Mouse (Mus musculus) T-helper 1 cell (primary cell): Measurements from ENCODE around the gene Atg2b.

Experiments
- in situ Hi-C: fragments of 300-600 bp; cut with MboI, MseI; formaldehyde crosslinking; loops from one replicate; pipeline ENCODE4 v1.15.1; 2025; ENCODE audit warnings: high pct_unique_total_duplicates

The Atg2b gene

GRCm38 (mm10) chr12:105598503-105598902 is 86.5 kb downstream of the Atg2b start:
- in situ Hi-C loops: no loop called here

- in situ Hi-C loops: no loop called here
These were observed 87.9 kb downstream of the Atg2b start for GRCm38 (mm10) chr12:105597135-105597534.

GRCm38 (mm10) chr12:105593471-105593870 is 91.5 kb downstream of the Atg2b start:
- in situ Hi-C loops: no loop called here

GRCm38 (mm10) chr12:105592361-105592761 is 92.7 kb downstream of the Atg2b start:
- in situ Hi-C loops: no loop called here

GRCm38 (mm10) chr12:105590786-105591185 is 94.2 kb downstream of the Atg2b start:
- in situ Hi-C loops: no loop called here

GRCm38 (mm10) chr12:105587526-105587925 is 97.5 kb downstream of the Atg2b start:
- in situ Hi-C loops: no loop called here

GRCm38 (mm10) chr12:105584851-105585250 is 100.2 kb downstream of the Atg2b start:
- in situ Hi-C loops: loop anchor here (5.0 kb wide), 1 partner anchor 88 kb away; no protein-coding TSS in a partner anchor

- in situ Hi-C loops: loop anchor here (5.0 kb wide), 1 partner anchor 86 kb away; no protein-coding TSS in a partner anchor
These were observed 101.5 kb downstream of the Atg2b start for GRCm38 (mm10) chr12:105583484-105583883.

- in situ Hi-C loops: loop anchor here (5.0 kb wide), 1 partner anchor 85 kb away; no protein-coding TSS in a partner anchor
These were observed 102.5 kb downstream of the Atg2b start for GRCm38 (mm10) chr12:105582486-105582885.

- in situ Hi-C loops: loop anchor here (5.0 kb wide), 1 partner anchor 83 kb away; no protein-coding TSS in a partner anchor
These were observed 104.5 kb downstream of the Atg2b start for GRCm38 (mm10) chr12:105580490-105580889.

- in situ Hi-C loops: no loop called here
These were observed 110.7 kb downstream of the Atg2b start for GRCm38 (mm10) chr12:105574356-105574755.

GRCm38 (mm10) chr12:105572622-105573021 is 112.4 kb downstream of the Atg2b start:
- in situ Hi-C loops: no loop called here

GRCm38 (mm10) chr12:105571867-105572266 is 113.1 kb downstream of the Atg2b start:
- in situ Hi-C loops: no loop called here
